Mouse (Mus musculus) midbrain, embryonic 12.5 days (tissue): ENCODE data around the gene Lrrfip1. TPM values are rescaled to one million over a fixed set of nuclear protein-coding genes. Genes with fewer than 3 reads are reported as not detected.

Experiments
- ATAC-seq: fragments of 200-750 bp; cut with Nextera tagmentation; 2 replicates; pipeline ENCODE4 v1.8.0; 2017; ENCODE audit warnings: low read depth, moderate TSS enrichment, moderate library complexity; ENCODE audit not compliant: low FRiP score
- H3K27ac ChIP-seq: fragments of 300-500 bp; sonication (generic); replicated peaks from 2 replicates; pipeline ENCODE4 v1.5.1; 2016; ENCODE audit warnings: mild to moderate bottlenecking
- H3K27me3 ChIP-seq: fragments of 300-500 bp; sonication (generic); 2 replicates; pipeline ENCODE4 v1.6.1; 2016; ENCODE audit warnings: mild to moderate bottlenecking
- H3K36me3 ChIP-seq: fragments of 300-500 bp; sonication (generic); 2 replicates; pipeline ENCODE4 v1.6.1; 2016
- H3K4me1 ChIP-seq: fragments of 300-500 bp; sonication (generic); 2 replicates; pipeline ENCODE4 v1.6.1; 2016
- H3K4me2 ChIP-seq: fragments of 300-500 bp; sonication (generic); replicated peaks from 2 replicates; pipeline ENCODE4 v1.6.1; 2016; ENCODE audit warnings: mild to moderate bottlenecking, moderate library complexity
- H3K4me3 ChIP-seq: fragments of 300-500 bp; sonication (generic); 2 replicates; pipeline ENCODE4 v1.5.1; 2016; ENCODE audit warnings: mild to moderate bottlenecking
- H3K9ac ChIP-seq: fragments of 300-500 bp; sonication (generic); replicated peaks from 2 replicates; pipeline ENCODE4 v1.6.1; 2016; ENCODE audit warnings: mild to moderate bottlenecking, moderate library complexity
- H3K9me3 ChIP-seq: fragments of 300-500 bp; sonication (generic); 2 replicates; pipeline ENCODE4 v1.6.1; 2016; ENCODE audit warnings: mild to moderate bottlenecking
- WGBS: fragments of 180-500 bp; shearing (Covaris S2); methylation state at CpG from one replicate; pipeline ENCODE4 v1.1.7; 2016; 5-methylcytosine and 5-hydroxymethylcytosine counted together
- polyA plus RNA-seq: library from polyadenylated mRNA; unstranded; fragments of >200 nt; fragmentation: Nextera tagmentation; extraction: Ambion mirVana; gene quantifications from 2 replicates; pipeline ENCODE4 v1.2.1, GENCODE M21; 2016

The Lrrfip1 gene
- polyA plus RNA-seq, 1 experiment from 2014 or later, result 18.7 TPM

DNA sequence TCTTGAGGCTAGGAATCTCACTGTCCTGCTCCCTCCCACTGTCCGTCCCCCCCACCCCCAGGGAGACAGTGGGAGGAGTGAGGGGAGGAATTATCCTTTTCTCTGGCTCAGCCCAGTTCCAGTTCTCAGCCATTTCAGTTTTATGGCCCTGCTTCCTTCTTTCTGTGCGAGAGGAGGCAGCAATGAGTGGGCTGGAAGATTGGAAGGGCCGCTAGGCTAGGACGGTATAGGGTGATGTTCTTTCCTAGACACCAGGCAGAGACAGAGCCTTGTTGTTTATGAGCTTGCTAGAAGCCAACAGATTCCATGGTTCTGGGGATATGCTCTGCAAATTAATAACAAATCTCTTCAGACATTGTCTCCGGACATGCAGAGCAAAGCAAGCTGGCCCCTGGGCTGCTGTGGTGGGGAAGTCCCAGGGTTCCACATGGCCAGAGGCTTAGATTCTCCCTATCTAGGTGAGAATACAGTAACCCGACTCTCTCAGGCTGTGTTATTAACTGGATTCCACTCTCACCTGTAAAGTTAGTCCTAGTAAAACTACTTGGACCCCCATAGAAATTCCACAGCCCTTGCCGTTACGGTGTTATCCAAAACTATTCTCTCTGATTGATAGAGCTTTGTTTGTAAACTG, 53.0 kb downstream of the Lrrfip1 start:
- ATAC-seq, result no peak

DNA sequence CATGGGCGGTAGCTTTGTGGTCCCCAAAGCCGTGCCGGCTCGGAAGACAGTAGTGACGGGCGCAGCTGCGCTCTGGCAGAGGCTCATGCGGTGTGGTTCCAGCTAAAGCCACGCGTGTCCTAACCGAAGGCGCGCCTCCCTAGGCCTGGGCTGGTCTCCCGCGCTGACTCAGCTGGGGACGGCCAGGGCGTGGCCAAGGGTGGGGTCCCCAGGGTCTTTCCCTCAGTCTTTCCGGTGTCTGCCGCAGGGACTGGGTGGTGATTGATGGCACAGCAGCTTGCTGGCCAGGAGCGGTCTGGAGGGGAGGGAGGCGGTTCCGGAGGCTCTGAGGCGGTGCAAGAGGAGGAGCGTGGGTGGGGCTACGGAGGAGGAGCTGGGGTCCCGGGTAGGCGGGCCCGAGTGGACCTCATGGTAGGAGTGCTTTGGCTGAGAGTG, 54.2 kb downstream of the Lrrfip1 start:
- no peak overlapping the region for H3K27ac ChIP-seq
- peak overlapping the region; percentile 51 for H3K4me3 ChIP-seq
- H3K27me3 ChIP-seq, result peaks cover 44% of the 10 kb centered on the region
- under 1% methylated on average over 28 of the region's 28 CpGs for WGBS
- no peaks in the 10 kb centered on the region for H3K36me3 ChIP-seq
- H3K4me2 ChIP-seq, result peak overlapping the region; percentile 98
- no peaks in the 10 kb centered on the region for H3K9me3 ChIP-seq
- H3K4me1 ChIP-seq, result peaks cover 22% of the 10 kb centered on the region
- peak; percentile 92 for ATAC-seq
- peak overlapping the region; percentile 45 for H3K9ac ChIP-seq

More for the DNA sequence above, 53.0 kb downstream of the Lrrfip1 start:
- H3K27me3 ChIP-seq, result peaks cover 44% of the 10 kb centered on the region
- H3K4me3 ChIP-seq, result no peak overlapping the region
- no peak overlapping the region for H3K27ac ChIP-seq
- H3K4me1 ChIP-seq, result peaks cover 22% of the 10 kb centered on the region
- H3K9me3 ChIP-seq, result no peaks in the 10 kb centered on the region
- H3K9ac ChIP-seq, result no peak overlapping the region
- no peaks in the 10 kb centered on the region for H3K36me3 ChIP-seq
- no peak overlapping the region for H3K4me2 ChIP-seq
- 87% methylated on average over 8 of the region's 8 CpGs for WGBS

DNA sequence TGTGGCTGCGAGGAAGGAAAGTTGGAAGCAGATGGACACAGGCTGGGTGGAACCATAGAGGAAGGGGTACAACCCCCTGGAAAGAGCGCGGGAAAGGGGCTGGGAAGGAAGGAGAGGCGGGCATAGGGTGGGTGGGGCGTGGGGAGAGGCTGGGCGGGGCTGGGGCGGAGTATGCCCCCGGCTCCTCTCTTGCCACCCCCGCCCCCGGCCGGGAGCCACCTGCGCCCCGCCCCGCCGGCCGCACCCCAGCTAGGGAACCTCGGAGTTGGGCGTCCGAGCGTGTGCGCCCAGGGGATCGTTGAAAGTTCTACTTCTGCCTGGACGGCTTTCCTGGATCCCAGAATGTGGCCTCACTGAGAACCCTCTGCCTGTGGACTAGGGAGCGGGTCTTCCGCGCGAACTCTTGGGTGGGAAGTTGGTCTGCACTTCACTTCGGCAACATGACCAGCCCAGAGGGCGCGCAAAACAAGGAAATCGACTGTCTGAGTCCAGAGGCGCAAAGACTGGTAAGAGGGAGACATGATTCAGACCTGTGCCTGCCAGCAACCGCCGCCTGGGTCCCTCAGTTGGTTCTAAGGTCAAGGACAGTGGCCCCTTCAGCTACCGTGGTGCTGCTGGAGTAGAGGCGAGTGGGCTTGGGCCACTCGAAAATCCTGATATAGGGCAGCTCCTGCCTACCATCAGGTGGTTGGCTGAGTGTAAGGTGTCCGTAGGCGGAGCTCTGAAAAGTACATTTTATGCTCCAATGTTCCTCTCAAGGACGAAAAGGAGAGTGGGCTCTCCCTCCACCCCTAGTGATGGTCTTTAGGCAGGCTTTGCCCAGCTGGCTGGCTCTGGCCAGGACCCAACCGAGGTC, 54.9 kb downstream of the Lrrfip1 start:
- WGBS, result 2% methylated on average over 33 of the region's 41 CpGs

GRCm38 (mm10) chr1:91054074-91054471, 55.5 kb downstream of the Lrrfip1 start:
- H3K36me3 ChIP-seq, result no peaks in the 10 kb centered on the region
- H3K4me3 ChIP-seq, result no peak overlapping the region
- no peak for ATAC-seq
- H3K9ac ChIP-seq, result no peak overlapping the region
- H3K9me3 ChIP-seq, result no peaks in the 10 kb centered on the region
- H3K27me3 ChIP-seq, result peaks cover 44% of the 10 kb centered on the region
- H3K4me1 ChIP-seq, result peaks cover 22% of the 10 kb centered on the region
- 61% methylated on average over 10 of the region's 10 CpGs for WGBS
- H3K27ac ChIP-seq, result no peak overlapping the region
- peak overlapping the region; percentile 98 for H3K4me2 ChIP-seq

More for the DNA sequence above, 54.9 kb downstream of the Lrrfip1 start:
- Histone ChIP-seq H3K4me3 (peak overlapping the region; percentile 51), H3K9ac (peak overlapping the region; percentile 45; the same call in 1 of the 2 replicates), H3K36me3 (no peaks in the 10 kb centered on the region), H3K27ac (no peak overlapping the region), H3K9me3 (no peaks in the 10 kb centered on the region), H3K4me1 (peaks cover 22% of the 10 kb centered on the region), H3K4me2 (peak overlapping the region; percentile 98), H3K27me3 (peaks cover 44% of the 10 kb centered on the region)
- ATAC-seq, result no peak; the same call in none of the 2 replicates

DNA sequence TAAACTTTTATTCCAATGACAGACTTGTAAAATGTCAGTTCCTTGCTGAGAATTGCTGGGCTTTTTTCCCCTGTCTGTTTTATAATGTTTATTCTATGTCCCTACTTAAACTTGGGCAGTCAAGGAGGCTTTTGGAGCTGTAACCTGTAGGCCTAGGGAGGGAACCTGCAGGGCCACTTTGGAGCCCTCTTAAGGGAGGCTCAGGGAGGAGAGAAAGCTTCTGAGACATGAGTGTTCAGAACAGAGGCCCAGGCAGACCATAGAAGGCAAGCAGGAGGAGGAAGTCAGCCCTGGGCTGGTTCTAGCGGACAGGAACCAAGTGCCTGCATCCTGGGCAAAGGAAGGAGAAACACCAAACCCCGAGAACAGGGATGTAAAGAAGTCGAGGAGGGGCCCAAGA, 56.3 kb downstream of the Lrrfip1 start:
- peaks cover 44% of the 10 kb centered on the region for H3K27me3 ChIP-seq
- H3K4me1 ChIP-seq, result peaks cover 22% of the 10 kb centered on the region
- H3K9ac ChIP-seq, result no peak overlapping the region
- H3K9me3 ChIP-seq, result no peaks in the 10 kb centered on the region
- H3K4me3 ChIP-seq, result no peak overlapping the region
- WGBS, result 63% methylated on average over 3 of the region's 3 CpGs
- H3K4me2 ChIP-seq, result no peak overlapping the region
- H3K36me3 ChIP-seq, result no peaks in the 10 kb centered on the region
- no peak overlapping the region for H3K27ac ChIP-seq
- no peak for ATAC-seq

GRCm38 (mm10) chr1:91055744-91056143, 57.2 kb downstream of the Lrrfip1 start:
- Histone ChIP-seq H3K9me3 (no peaks in the 10 kb centered on the region), H3K4me3 (no peak overlapping the region), H3K27me3 (peaks cover 40% of the 10 kb centered on the region), H3K4me1 (peaks cover 22% of the 10 kb centered on the region), H3K27ac (no peak overlapping the region), H3K9ac (no peak overlapping the region), H3K4me2 (no peak overlapping the region), H3K36me3 (no peaks in the 10 kb centered on the region)
- ATAC-seq, result no peak
- 81% methylated on average over 9 of the region's 9 CpGs for WGBS

DNA sequence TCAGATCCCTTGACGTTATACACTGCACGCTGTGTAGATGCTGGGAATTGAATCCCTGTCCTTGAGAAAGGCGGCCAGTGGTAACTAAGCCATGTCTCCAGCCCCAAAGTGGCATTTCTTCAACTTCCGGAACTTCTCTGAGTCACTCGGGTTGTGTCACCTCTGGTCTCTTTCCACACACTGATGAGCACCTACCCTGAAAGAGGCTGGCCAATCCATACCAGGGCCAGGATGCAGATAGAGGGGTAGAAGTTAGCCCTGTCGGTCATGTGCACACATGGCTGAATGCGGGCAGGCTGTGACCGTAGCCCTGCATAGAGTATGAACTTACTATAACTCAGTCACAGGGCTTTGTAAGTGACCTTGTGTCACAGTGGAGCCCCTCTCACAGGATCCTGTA, 57.9 kb downstream of the Lrrfip1 start:
- H3K9me3 ChIP-seq, result no peaks in the 10 kb centered on the region
- H3K27ac ChIP-seq, result no peak overlapping the region
- no peaks in the 10 kb centered on the region for H3K36me3 ChIP-seq
- 93% methylated on average over 8 of the region's 8 CpGs for WGBS
- H3K4me2 ChIP-seq, result no peak overlapping the region
- H3K27me3 ChIP-seq, result peaks cover 37% of the 10 kb centered on the region
- H3K4me3 ChIP-seq, result no peak overlapping the region
- H3K9ac ChIP-seq, result no peak overlapping the region
- ATAC-seq, result no peak
- peaks cover 23% of the 10 kb centered on the region for H3K4me1 ChIP-seq

- no peaks in the 10 kb centered on the region for H3K36me3 ChIP-seq
- H3K27me3 ChIP-seq, result peaks cover 26% of the 10 kb centered on the region
- WGBS, result 73% methylated on average over 18 of the region's 18 CpGs
- no peak overlapping the region for H3K4me2 ChIP-seq
- H3K4me3 ChIP-seq, result no peak overlapping the region
- peaks cover 29% of the 10 kb centered on the region for H3K4me1 ChIP-seq
- no peaks in the 10 kb centered on the region for H3K9me3 ChIP-seq
- ATAC-seq, result no peak
- no peak overlapping the region for H3K27ac ChIP-seq
- H3K9ac ChIP-seq, result no peak overlapping the region
Measured at GRCm38 (mm10) chr1:91057311-91058245, 59.0 kb downstream of the Lrrfip1 start.

- peaks cover 23% of the 10 kb centered on the region for H3K4me1 ChIP-seq
- H3K27ac ChIP-seq, result no peak overlapping the region
- H3K4me2 ChIP-seq, result no peak overlapping the region
- 74% methylated on average over 6 of the region's 6 CpGs for WGBS
- no peak for ATAC-seq
- H3K4me3 ChIP-seq, result no peak overlapping the region
- H3K9me3 ChIP-seq, result no peaks in the 10 kb centered on the region
- H3K27me3 ChIP-seq, result peaks cover 20% of the 10 kb centered on the region
- H3K9ac ChIP-seq, result no peak overlapping the region
- H3K36me3 ChIP-seq, result no peaks in the 10 kb centered on the region
Measured at GRCm38 (mm10) chr1:91058251-91058650, 59.7 kb downstream of the Lrrfip1 start.

DNA sequence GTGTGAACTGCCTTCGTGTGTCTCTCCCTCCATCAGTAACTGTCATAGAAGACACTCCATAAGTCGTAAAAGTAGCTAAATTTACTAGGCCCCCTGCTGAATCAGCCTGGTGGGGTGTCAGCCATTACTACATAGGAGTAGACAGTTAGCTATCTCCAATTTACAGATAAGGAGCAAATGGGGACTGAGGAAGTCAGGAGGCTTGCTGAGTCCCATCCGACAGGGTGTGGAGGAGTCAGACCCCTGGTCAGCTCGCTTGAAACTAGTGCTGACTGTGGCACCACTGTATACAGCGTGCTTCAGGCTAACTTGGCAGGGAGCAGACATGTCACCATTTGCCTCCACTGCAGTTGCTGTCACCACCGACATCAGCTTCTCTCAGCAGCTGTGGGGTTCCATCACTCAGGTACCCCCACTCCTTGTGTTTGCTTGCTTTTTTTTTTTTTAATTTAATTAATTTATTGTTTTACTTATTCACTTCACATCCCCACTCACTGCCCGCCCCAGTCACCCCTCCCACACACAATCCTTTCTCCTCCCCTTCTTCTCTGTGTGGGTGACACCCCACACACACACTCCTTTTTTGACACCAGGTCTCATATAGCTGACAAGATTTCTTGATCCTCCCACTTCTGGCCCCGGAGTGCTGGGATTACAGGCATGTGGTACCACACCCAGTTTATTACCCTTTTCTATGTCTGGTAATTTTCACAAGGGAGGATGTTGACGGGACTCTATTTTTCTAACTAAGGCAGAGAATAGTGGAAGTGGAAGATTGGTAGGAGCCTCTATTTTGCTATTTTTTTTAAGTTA, 61.5 kb downstream of the Lrrfip1 start:
- Histone ChIP-seq H3K9ac (no peak overlapping the region), H3K9me3 (no peaks in the 10 kb centered on the region), H3K4me1 (peaks cover 12% of the 10 kb centered on the region), H3K4me2 (no peak overlapping the region), H3K4me3 (no peak overlapping the region), H3K27ac (no peak overlapping the region), H3K36me3 (no peaks in the 10 kb centered on the region), H3K27me3 (peaks cover 2% of the 10 kb centered on the region)
- ATAC-seq, result no peak
- 82% methylated on average over 9 of the region's 9 CpGs for WGBS

GRCm38 (mm10) chr1:91061105-91061504, 62.6 kb downstream of the Lrrfip1 start:
- H3K27me3 ChIP-seq, result no peaks in the 10 kb centered on the region
- H3K36me3 ChIP-seq, result no peaks in the 10 kb centered on the region
- H3K27ac ChIP-seq, result no peak overlapping the region
- no peak overlapping the region for H3K4me2 ChIP-seq
- ATAC-seq, result no peak
- no peaks in the 10 kb centered on the region for H3K9me3 ChIP-seq
- no peak overlapping the region for H3K4me3 ChIP-seq
- 83% methylated on average over 4 of the region's 4 CpGs for WGBS
- peaks cover 12% of the 10 kb centered on the region for H3K4me1 ChIP-seq
- no peak overlapping the region for H3K9ac ChIP-seq
